Mouse (Mus musculus) NIH3T3 (cell line): ENCODE results near the gene Dus3l.

Source experiments
- DNase-seq: peaks from one replicate; pipeline ENCODE4 v3.0.0-alpha.2; 2012; ENCODE audit warnings: low read depth

The Dus3l gene

DNA sequence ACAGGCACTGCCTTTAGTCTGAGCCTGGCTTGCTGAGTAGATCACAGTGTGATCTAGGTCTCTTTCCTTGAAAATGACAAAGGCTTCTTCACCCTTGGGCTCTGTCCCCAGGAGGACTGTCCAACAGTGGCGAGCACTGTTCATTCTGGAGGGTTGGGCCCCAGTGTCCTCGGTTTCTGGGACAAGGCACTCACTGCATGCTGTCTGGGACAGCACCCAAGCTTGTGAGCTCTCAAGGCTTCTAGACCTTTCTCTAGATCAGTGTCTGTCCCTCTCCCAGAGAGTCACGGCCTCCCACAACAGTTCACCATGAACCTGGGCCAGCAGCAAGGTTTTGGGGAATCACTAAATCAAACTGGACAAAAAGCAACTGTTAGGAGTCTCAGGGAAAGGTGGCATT is 28.0 kb downstream of the Dus3l start:
- DNase-seq, result no peak

DNA sequence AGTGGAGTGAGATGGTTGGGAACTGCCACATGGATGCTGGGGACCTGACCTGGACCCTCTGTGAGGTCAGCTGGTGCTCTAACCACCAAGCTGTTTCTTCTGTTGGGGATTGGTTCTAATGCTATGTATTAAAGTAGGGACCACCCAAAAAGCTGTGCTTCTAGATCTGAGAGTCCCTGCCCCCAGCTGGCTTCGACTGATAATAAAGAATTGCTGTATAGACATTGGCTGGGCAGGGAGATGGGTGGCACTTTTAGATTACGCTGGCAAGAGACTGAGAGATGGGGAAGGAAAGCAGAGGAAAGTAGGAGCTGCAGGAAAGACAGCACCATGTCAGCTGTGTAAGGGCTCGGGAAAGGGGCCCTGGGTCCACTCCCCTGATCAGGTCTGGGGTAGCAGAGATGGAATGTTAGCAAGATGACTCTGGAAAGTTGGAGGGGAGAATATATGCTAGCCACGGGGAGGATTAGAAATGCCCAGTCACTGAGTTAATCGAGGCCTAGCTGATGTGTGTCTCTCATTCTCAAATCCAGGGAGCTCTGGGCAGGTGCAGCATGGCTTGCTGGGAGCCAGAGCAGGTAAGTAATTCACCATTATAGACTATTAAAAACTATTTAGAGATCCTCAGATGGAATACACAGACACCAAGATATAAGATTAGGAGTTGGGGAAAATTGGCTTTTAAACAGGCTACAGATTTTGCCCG is 29.2 kb downstream of the Dus3l start:
- DNase-seq, result no peak

DNA sequence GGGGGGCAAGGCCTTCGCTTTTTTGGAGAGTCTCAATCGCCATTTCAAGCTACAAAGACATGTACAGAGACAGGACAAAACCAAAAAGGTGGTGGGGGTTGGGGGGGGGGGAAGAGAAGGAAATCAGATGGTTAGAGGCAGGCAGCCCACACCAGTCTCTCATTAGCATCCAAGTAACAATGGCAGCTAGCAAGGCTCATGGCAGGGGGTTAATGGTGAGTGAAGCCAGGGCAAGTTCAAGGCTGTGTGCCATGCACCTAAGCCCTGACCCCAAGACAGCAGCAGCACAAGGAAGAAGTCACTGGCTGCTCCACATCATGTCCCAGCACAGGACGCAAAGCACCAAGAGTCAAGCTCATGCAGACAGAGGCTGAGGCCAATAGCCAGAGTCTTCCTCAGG is 34.7 kb downstream of the Dus3l start:
- DNase-seq, result no peak

DNA sequence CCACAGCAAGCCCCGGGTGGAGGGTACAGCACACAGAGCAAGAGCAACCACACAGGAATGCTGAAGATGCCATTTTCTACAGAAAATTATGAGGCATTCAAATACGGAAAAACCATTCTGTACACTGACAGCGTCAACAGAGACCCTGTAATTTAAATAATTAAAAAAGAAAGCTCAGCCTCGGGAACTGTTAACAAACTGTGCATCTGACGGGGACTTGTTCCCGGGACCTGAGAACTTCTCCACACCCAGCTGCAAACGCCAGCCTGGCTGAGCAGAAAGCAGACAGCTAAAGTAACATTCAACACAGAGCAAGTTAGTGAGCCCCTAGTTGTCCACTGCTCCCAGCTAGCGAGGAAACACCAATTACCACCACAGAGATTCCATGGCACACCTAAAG is 37.5 kb downstream of the Dus3l start:
- DNase-seq, result no peak

DNA sequence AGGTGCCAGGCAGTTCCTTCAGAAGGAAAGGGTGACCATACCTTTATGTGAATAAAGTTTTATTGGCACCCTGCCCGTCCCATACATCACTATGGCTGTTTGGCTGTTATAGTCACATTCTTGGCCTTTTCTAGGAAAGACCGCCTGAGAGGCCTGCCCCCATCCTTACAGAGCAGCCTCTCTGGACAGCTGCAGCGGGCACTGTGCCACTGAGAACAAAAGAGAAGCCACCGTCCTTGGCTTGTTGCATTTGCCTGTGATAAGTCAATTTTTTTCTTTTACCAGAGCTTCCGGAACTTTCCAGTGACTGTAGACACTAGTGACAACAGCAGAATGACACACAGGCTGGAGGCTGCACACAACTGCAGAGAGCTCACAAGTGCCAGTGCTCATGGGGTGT is 40.4 kb downstream of the Dus3l start:
- no peak for DNase-seq

DNA sequence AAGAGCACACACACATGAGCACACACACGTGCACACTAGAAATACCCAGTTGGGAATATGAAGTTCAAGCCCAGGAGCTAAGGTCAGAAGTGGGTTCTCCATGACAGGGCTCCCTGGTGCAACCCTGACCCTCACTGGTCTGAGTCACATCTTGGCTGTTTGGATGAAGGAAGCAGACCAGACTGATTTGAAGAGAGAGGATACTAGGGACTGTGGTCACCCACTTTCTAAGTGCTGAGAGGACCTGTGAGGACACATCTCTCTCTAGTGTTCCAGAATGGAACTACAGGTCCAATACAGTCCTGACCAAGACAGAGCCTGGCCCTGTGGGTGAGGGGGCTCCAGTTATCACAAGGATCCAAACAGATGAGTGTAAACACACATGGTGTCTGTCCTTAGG is 41.2 kb downstream of the Dus3l start:
- DNase-seq, result peak; percentile 41

DNA sequence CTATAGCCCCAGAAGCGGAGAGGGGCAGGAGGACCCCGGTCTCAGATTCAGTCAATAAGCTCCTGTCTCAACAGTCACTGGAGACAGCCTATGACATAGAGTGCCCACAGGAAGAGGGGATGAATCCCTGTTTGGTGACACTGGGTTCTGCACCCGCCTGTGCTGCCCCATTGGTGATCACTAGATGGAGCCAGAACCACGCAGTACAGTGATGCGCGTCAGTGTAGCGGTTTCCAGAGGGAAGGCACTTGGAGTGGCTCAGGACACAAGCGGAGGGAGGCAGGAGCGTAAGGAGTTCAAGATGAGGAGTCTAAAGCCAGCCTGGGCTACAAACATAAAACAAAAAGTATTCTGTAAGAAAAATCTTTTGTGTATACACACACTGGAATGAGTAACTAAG is 44.0 kb downstream of the Dus3l start:
- DNase-seq, result peak; percentile 86

DNA sequence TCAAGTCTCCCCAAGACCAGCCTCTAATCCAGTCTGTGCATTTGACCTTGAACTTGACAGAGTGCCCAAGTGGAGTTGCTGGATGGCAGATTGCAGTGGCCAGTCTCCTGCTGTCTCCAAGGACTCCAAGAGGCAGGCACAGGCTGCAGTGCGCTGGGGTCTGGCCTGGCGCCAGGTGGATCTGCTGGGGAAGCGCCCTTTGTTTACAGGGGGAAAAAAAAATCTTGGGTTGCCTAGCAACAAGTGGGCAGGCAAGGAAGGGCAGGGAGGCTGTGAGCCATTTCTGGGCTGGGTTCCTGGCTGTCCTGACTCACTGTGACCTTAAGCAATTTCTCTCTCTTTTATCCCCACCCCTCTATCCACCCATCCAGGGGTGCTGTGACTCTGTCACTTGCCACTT is 45.7 kb downstream of the Dus3l start:
- DNase-seq, result peak; percentile 95

DNA sequence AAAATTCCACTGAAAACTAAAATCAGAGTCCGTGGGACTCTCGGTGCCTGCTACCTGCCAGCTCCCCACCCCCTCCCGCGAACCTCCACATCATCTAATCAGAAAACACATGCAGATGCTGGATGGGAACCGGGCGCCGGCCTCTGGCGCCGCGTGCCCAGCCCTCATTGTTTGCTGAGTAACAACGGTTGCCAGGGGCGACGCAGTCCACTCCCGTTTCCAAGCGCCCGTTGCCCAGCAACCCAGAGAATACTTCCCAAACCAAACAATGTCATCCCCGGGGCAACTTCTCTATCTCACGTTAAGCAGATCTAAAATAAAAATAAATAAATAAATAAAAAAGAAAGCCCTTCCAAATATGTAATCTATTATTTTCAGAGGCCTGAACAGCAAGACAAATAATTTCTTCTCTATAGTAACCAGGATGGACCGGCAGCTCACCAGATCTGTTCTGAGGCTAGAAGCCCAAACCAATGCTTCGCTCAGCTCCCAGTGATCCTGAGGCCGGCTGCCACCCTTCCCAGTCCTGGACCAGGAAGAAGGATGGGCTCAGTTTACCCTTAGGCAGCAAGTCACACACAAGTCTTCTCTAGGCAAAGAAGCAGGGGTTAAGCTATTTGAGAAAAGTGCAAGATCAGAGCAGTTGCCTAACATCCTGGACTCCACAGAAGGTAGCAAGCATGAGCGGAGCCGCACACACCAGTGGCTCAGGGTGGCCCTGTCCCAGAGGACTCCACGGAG is 49.9 kb downstream of the Dus3l start:
- DNase-seq, result peak; percentile 81

DNA sequence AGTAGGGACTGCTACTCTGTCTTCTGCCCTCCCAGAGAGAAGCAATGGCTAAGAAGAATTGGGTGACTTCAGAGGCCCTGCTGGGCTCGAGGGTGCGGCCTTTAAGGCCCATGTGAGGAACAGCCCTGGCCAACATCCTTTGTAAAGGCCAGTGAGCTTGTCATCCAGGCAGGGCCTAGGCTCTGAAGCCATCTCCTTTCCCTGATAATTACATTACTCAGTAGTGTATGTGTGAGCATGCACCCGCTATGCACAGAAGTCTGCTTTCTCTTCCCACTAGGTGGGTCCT is 50.4 kb downstream of the Dus3l start:
- no peak for DNase-seq

DNA sequence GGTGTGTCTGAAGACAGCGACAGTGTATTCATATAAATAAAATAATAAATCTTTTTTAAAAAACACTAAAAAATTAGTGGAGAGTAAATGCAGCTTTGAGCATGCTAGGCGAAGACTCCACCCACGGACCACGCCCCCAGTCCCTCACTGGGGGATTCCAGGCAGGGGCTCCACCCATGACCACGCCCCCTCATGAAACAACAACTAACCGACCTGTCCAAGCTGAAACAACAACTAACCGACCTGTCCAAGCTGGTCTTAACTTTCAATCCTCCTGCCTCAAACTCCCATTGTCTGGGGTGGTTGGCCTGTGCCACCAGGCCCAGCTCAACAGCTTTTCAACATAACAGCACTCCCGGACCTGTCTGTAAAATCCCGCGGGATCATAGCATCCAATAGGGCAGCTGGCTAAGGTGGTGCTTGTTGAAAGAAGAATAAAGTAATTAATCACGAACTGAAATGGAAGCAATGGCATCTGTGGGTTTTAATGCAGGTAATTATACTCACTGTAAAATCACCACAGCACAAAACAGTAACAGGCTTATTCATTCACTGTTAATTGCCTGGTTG is 53.6 kb downstream of the Dus3l start:
- peak; percentile 28 for DNase-seq

DNA sequence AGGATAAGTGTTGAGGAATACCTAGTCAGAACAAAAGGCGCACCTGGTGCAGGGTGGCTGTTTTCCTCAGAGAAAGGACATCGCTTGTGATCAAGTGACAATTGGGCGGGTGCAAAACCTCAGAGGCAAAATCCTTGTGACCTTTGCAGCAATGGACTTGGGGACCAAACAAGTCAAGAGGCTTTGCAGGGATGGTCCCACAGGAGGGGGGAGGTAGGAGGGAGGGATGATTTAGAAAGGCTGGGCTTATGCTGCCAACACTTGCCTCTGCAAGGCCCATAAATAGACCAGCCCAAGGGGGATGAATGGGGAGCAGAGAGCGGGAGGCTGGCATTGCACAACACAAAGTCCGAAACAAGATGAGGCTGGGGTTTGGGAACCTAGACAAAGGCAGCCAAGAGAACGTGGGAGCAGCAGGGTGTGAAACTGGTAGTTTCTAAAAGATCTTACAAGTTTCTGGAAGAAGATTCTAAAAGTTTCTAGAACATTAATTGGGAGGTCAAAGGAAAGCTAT is 54.5 kb downstream of the Dus3l start:
- peak; percentile 51 for DNase-seq
